Mouse (Mus musculus) 3134 (cell line): ENCODE data around the gene Pld2.

Source experiments
- DNase-seq: peaks from one replicate; pipeline ENCODE4 v3.0.0-alpha.2; 2011; ENCODE audit warnings: low spot score; ENCODE audit not compliant: insufficient read length; ENCODE audit errors: extremely low read depth

Gene Pld2

GRCm38 (mm10) chr11:70607611-70608010 is 67.7 kb downstream of the Pld2 start:
- no peak for DNase-seq
